Mouse (Mus musculus) heart, adult 2 months (tissue): ENCODE data around the gene Eva1a.

Experiments
- CTCF ChIP-seq: fragments of 200-600 bp; IDR thresholded peaks from 2 replicates; pipeline ENCODE4 v1.8.1; 2022; ENCODE audit warnings: antibody characterized with exemption, mild to moderate bottlenecking, moderate library complexity
- POLR2A ChIP-seq: fragments of 200-500 bp; IDR thresholded peaks from 2 replicates; pipeline ENCODE4 v1.6.1; 2011; ENCODE audit warnings: mild to moderate bottlenecking, low read depth, low read length, control low read depth; ENCODE audit not compliant: insufficient read depth

- TF ChIP-seq CTCF = no peak
- TF ChIP-seq POLR2A = no peak
These were observed 875 bp upstream of the Eva1a start for GRCm38 (mm10) chr6:82039968-82040367.
